Mouse (Mus musculus): Measurements from ENCODE around the gene 1700067P10Rik.

The 1700067P10Rik gene

GRCm38 (mm10) chr17:48089019-48089418, at the start of gene 1700067P10Rik:
1700067P10Rik (plus strand) TSS chr17:48089319.
- no peak for DNase-seq (ENCODE audit: low read depth, low spot score)

GRCm38 (mm10) chr17:48041351-48042287, 47.5 kb upstream of the 1700067P10Rik start:
- no peak for DNase-seq (ENCODE audit: low read depth, low spot score)

GRCm38 (mm10) chr17:48043154-48043880, 45.8 kb upstream of the 1700067P10Rik start:
- no peak for DNase-seq (ENCODE audit: low read depth, low spot score)

- DNase-seq (ENCODE audit: low read depth, low spot score), result peak; percentile 51
These were observed 43.5 kb upstream of the 1700067P10Rik start for GRCm38 (mm10) chr17:48045631-48046030.

- no peak for DNase-seq (ENCODE audit: low read depth, low spot score)
These were observed 37.3 kb upstream of the 1700067P10Rik start for GRCm38 (mm10) chr17:48051638-48052337.

GRCm38 (mm10) chr17:48052338-48053067, 36.6 kb upstream of the 1700067P10Rik start:
- no peak for DNase-seq (ENCODE audit: low read depth, low spot score)

GRCm38 (mm10) chr17:48053646-48054045, 35.5 kb upstream of the 1700067P10Rik start:
- no peak for DNase-seq (ENCODE audit: low read depth, low spot score)

GRCm38 (mm10) chr17:48055076-48055816, 33.9 kb upstream of the 1700067P10Rik start:
- no peak for DNase-seq (ENCODE audit: low read depth, low spot score)

- DNase-seq (ENCODE audit: low read depth, low spot score), result no peak
These were observed 31.7 kb upstream of the 1700067P10Rik start for GRCm38 (mm10) chr17:48057382-48057781.

- no peak for DNase-seq (ENCODE audit: low read depth, low spot score)
These were observed 24.8 kb upstream of the 1700067P10Rik start for GRCm38 (mm10) chr17:48064196-48064843.

- no peak for DNase-seq (ENCODE audit: low read depth, low spot score)
These were observed 24.0 kb upstream of the 1700067P10Rik start for GRCm38 (mm10) chr17:48065081-48065501.

GRCm38 (mm10) chr17:48067083-48067614, 22.0 kb upstream of the 1700067P10Rik start:
- no peak for DNase-seq (ENCODE audit: low read depth, low spot score)

- no peak for DNase-seq (ENCODE audit: low read depth, low spot score)
These were observed 21.4 kb upstream of the 1700067P10Rik start for GRCm38 (mm10) chr17:48067729-48068128.

GRCm38 (mm10) chr17:48080626-48081025, 8.5 kb upstream of the 1700067P10Rik start:
- no peak for DNase-seq (ENCODE audit: low read depth, low spot score)

GRCm38 (mm10) chr17:48089446-48089845, 327 bp downstream of the 1700067P10Rik start:
- no peak for DNase-seq (ENCODE audit: low read depth, low spot score)

- DNase-seq (ENCODE audit: low read depth, low spot score), result no peak
These were observed 1.2 kb downstream of the 1700067P10Rik start for GRCm38 (mm10) chr17:48090305-48090704.

GRCm38 (mm10) chr17:48093286-48093817, 4.2 kb downstream of the 1700067P10Rik start:
- DNase-seq (ENCODE audit: low read depth, low spot score), result no peak

GRCm38 (mm10) chr17:48094820-48095680, 5.9 kb downstream of the 1700067P10Rik start:
- no peak for DNase-seq (ENCODE audit: low read depth, low spot score)
